Mouse (Mus musculus) testis, adult 2 months (tissue): ENCODE measurements at regions not wholly inside any gene's neighbourhood (a gene's known extent, or its start where the extent isn't known, plus 50 kb on each side); places are given as distances from the start of the nearest gene placed in this dataset.

ENCODE experiments used
- H3K27ac ChIP-seq: fragments of 200-500 bp; 2 replicates; pipeline ENCODE4 v1.5.1; 2012; ENCODE audit warnings: low read depth, low read length; ENCODE audit not compliant: control insufficient read depth, insufficient read depth
- H3K27me3 ChIP-seq: fragments of 200-500 bp; 2 replicates; pipeline ENCODE4 v1.6.1; 2012; ENCODE audit warnings: mild to moderate bottlenecking, low read length, moderate library complexity; ENCODE audit not compliant: control insufficient read depth, insufficient read depth
- H3K36me3 ChIP-seq: fragments of 200-500 bp; 2 replicates; pipeline ENCODE4 v1.6.1; 2012; ENCODE audit warnings: mild to moderate bottlenecking, low read length; ENCODE audit not compliant: control insufficient read depth, insufficient read depth
- H3K4me1 ChIP-seq: fragments of 200-500 bp; 2 replicates; pipeline ENCODE4 v1.6.1; 2012; ENCODE audit warnings: low read length; ENCODE audit not compliant: control insufficient read depth, insufficient read depth
- H3K4me3 ChIP-seq: fragments of 200-500 bp; 2 replicates; pipeline ENCODE4 v1.5.1; 2012; ENCODE audit warnings: low read depth, mild to moderate bottlenecking, low read length, moderate library complexity, mixed read lengths; ENCODE audit not compliant: control insufficient read depth
- CTCF ChIP-seq: fragments of 200-500 bp; IDR thresholded peaks from 2 replicates; pipeline ENCODE4 v1.5.1; 2012; ENCODE audit warnings: low read depth, mild to moderate bottlenecking, inconsistent platforms, low read length, moderate library complexity; ENCODE audit not compliant: control insufficient read depth, insufficient read depth, insufficient replicate concordance
- POLR2A ChIP-seq: fragments of 200-500 bp; IDR thresholded peaks from 2 replicates; pipeline ENCODE4 v1.6.1; 2012; ENCODE audit warnings: low read depth, mild to moderate bottlenecking, inconsistent platforms, low read length, moderate library complexity; ENCODE audit not compliant: control insufficient read depth

GRCm38 (mm10) chr4:47697071-47697470, 222.6 kb downstream of the Sec61b start:
- Histone ChIP-seq H3K4me3 (no peak overlapping the region), H3K4me1 (no peaks in the 10 kb centered on the region), H3K27me3 (no peaks in the 10 kb centered on the region), H3K27ac (no peak overlapping the region), H3K36me3 (no peaks in the 10 kb centered on the region)
- TF ChIP-seq CTCF (no peak), POLR2A (no peak)

DNA sequence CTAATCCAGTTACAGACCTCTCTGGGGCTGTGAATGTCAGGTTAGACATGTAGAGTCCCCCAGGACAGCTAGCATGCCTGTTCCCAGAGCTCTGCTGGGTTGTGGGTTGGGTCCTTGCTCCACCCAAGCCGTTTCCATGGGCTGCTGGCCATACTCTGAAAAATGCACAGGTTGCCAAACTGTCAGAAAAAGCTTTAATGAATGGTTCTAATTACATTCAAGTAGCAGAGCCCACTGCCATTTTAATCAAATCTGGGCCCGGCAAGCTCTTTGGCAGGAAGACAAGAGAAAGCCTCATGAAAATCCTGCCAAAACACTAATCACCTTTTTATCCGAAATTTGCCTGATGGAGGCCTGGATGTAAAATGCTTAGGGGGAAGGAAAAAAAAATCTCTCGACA, 224.1 kb downstream of the Sec61b start:
- H3K27me3 ChIP-seq, result no peaks in the 10 kb centered on the region
- no peak overlapping the region for H3K27ac ChIP-seq
- TF ChIP-seq POLR2A, result no peak
- TF ChIP-seq CTCF, result no peak
- H3K4me3 ChIP-seq, result no peak overlapping the region
- no peaks in the 10 kb centered on the region for H3K4me1 ChIP-seq
- no peaks in the 10 kb centered on the region for H3K36me3 ChIP-seq

GRCm38 (mm10) chr4:47698926-47699325, 224.5 kb downstream of the Sec61b start:
- no peak overlapping the region for H3K4me3 ChIP-seq
- H3K4me1 ChIP-seq, result no peaks in the 10 kb centered on the region
- no peaks in the 10 kb centered on the region for H3K27me3 ChIP-seq
- TF ChIP-seq POLR2A (no peak), CTCF (no peak)
- H3K36me3 ChIP-seq, result no peaks in the 10 kb centered on the region
- no peak overlapping the region for H3K27ac ChIP-seq

DNA sequence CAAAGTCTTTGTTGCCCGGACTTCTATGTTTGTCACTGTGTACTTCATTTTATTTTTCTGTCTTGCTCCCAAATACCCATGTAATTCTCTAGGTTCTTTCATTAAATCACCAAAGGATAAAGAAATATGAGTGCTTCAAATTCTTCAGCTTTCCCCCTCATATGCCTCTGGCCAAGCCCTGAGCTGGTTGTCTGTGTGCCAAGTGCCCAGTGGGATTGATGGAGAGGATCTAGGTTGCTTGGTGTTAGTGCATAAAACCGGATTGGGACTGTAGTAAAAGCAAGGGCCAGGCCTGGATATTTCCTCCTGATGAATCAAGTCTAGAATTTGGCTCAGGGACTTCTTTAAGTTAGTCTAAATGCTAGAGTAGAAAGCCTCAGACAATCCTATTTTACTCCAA, 229.0 kb downstream of the Sec61b start:
- Histone ChIP-seq H3K4me1 (no peaks in the 10 kb centered on the region), H3K27ac (no peak overlapping the region), H3K27me3 (no peaks in the 10 kb centered on the region), H3K36me3 (no peaks in the 10 kb centered on the region), H3K4me3 (no peak overlapping the region)
- no peak for TF ChIP-seq CTCF
- TF ChIP-seq POLR2A, result no peak

DNA sequence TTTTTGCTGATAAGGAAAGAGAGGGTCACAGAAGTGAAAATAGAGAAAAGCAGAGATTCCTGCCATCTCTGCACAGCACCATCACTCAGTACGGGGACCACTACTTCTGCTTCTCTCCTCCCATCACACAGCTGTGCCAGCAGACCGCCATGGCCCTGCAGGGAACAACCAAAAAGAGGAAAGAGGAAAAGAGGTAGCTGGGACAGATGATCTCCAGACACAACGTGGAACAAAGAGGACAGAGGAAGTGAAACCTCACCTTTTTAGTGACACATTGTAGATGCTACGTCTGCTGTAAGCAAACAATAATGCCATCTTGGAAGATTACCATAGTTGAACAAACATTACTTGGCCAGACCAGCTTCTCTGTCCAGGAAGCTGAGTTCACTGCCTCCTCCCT, 230.1 kb downstream of the Sec61b start:
- Histone ChIP-seq H3K27me3 (no peaks in the 10 kb centered on the region), H3K4me1 (no peaks in the 10 kb centered on the region), H3K27ac (no peak overlapping the region), H3K36me3 (no peaks in the 10 kb centered on the region), H3K4me3 (no peak overlapping the region)
- TF ChIP-seq POLR2A, result no peak
- no peak for TF ChIP-seq CTCF

DNA sequence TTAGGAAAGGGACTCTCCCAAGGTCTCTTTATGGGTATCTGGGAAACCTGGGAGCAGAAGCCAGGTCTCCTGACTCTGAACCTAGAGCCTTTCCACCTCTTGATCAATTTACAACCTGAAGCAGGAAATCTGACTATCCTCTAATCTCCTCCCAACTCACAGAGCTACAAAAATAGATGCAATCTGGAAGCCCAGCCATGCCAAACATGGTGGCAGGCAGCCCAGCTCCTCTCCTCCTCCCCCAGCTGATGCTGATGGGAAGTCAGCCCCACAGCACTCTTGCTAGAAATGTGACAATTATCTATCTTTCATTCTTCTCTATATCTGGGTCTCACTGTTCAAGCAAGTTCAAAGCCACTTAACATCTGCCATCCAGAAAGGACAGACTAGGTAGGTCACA, 233.5 kb downstream of the Sec61b start:
- Histone ChIP-seq H3K4me3 (no peak overlapping the region), H3K27ac (no peak overlapping the region), H3K4me1 (no peaks in the 10 kb centered on the region), H3K36me3 (no peaks in the 10 kb centered on the region), H3K27me3 (no peaks in the 10 kb centered on the region)
- no peak for TF ChIP-seq CTCF

DNA sequence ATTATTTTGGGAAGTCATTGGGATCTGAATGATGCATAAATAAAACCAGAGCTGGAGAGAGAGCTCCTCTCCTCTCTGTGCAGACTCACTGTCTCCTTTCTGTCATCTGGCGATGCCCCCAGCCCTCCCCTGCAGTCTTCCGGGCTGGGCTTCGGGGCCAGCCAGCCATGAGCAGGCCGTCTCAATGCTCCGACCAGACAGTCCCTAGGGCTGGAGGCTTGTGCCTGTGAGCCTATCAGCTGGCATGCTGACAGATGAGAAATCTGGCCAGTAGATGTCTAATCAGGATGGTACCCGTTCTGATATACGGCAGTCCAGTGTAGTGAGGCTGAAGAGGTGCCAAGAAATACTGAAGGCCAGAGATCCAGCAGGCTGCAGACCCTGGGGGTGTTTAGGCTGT, 238.9 kb downstream of the Sec61b start:
- H3K36me3 ChIP-seq, result no peaks in the 10 kb centered on the region
- H3K27me3 ChIP-seq, result no peaks in the 10 kb centered on the region
- no peak overlapping the region for H3K27ac ChIP-seq
- TF ChIP-seq POLR2A (no peak), CTCF (no peak)
- no peaks in the 10 kb centered on the region for H3K4me1 ChIP-seq
- H3K4me3 ChIP-seq, result no peak overlapping the region

DNA sequence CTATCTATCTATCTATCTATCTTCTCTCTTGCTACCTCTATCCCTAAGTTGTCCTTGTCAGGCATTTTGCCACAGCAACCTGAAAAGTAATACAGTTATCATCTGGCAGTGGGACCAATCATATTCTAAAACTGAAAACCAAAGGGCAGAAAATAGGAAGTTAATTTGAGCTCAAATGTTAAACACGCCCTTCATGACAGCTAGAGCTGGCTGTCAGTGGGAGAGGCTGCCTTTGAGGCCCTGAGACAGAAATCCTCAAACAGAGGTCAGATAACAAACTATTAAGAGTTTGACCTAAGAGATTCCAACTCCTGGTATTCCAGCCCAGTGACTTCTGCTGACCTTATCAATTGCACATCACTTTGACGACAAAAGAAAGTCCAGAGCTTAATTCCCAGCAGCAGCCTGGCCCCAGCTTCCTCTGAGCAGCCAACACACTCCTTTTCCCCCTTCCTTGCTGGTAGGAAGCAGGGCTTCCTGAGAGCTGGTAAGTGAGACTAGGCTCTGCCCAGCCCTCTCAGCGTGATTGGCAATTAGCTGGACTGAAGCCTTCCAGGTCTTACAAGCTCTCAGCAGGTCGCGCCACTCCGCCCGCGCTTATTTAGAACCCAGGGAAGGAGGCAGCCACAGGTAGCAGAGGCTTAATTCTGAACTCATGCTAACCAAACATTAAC, 250.0 kb downstream of the Sec61b start:
- H3K36me3 ChIP-seq, result no peaks in the 10 kb centered on the region
- no peak overlapping the region for H3K27ac ChIP-seq
- H3K27me3 ChIP-seq, result no peaks in the 10 kb centered on the region
- H3K4me3 ChIP-seq, result no peak overlapping the region
- TF ChIP-seq POLR2A (no peak), CTCF (no peak)
- no peaks in the 10 kb centered on the region for H3K4me1 ChIP-seq
